Mouse (Mus musculus) liver, embryonic 14.5 days (tissue): ENCODE results near the gene 1600014C23Rik. TPM values are rescaled to one million over a fixed set of nuclear protein-coding genes. Genes with fewer than 3 reads are reported as not detected.

Source experiments
- ATAC-seq: fragments of 200-750 bp; cut with Nextera tagmentation; 2 replicates; pipeline ENCODE4 v1.8.0; 2017; ENCODE audit warnings: moderate number of reproducible peaks, mild to moderate bottlenecking, moderate library complexity; ENCODE audit not compliant: insufficient read depth
- DNase-seq, 3 experiments: peaks; one replicate each; pipeline ENCODE4 v3.0.0-alpha.2; 2012 to 2013; ENCODE audit warnings: low read depth in 3 of 3, low spot score in 3 of 3
- H3K27ac ChIP-seq: fragments of 300-500 bp; sonication (generic); 2 replicates; pipeline ENCODE4 v1.5.1; 2014; ENCODE audit warnings: moderate library complexity, mild to moderate bottlenecking, control low read depth, inconsistent platforms
- H3K27me3 ChIP-seq: fragments of 300-500 bp; sonication (generic); 2 replicates; pipeline ENCODE4 v1.6.1; 2014; ENCODE audit warnings: mild to moderate bottlenecking, low read length, moderate library complexity; ENCODE audit not compliant: control insufficient read depth, insufficient read depth
- H3K36me3 ChIP-seq: fragments of 300-500 bp; sonication (generic); replicated peaks from 2 replicates; pipeline ENCODE4 v1.6.1; 2014; ENCODE audit warnings: low read depth; ENCODE audit not compliant: control insufficient read depth, insufficient read depth
- H3K4me1 ChIP-seq, 2 experiments: fragments of 200-500 bp in 1 of 2; fragments of 300-500 bp in 1 of 2; sonication (generic) in 1 of 2; replicated peaks; 2 replicates each; pipeline ENCODE4 v1.6.1; 2012 to 2014; ENCODE audit warnings: antibody characterized with exemption in 1 of 2, inconsistent platforms in 1 of 2, low read length in 1 of 2; ENCODE audit not compliant: control insufficient read depth in 2 of 2, insufficient read depth in 2 of 2
- H3K4me2 ChIP-seq: fragments of 300-500 bp; sonication (generic); 2 replicates; pipeline ENCODE4 v1.6.1; 2014; ENCODE audit warnings: low read depth, mild to moderate bottlenecking, control low read depth, moderate library complexity
- H3K4me3 ChIP-seq, 2 experiments: fragments of 200-500 bp in 1 of 2; fragments of 300-500 bp in 1 of 2; sonication (generic) in 1 of 2; 2 replicates each; pipeline ENCODE4 v1.5.1; 2012 to 2014; ENCODE audit warnings: low read depth in 2 of 2, low read length in 2 of 2, mild to moderate bottlenecking in 2 of 2, control low read depth in 1 of 2, inconsistent platforms in 1 of 2, moderate library complexity in 1 of 2; ENCODE audit not compliant: insufficient read depth in 1 of 2
- H3K9ac ChIP-seq: fragments of 300-500 bp; sonication (generic); replicated peaks from 2 replicates; pipeline ENCODE4 v1.6.1; 2014; ENCODE audit warnings: mild to moderate bottlenecking, control low read depth, moderate library complexity
- H3K9me3 ChIP-seq: fragments of 300-500 bp; sonication (generic); 2 replicates; pipeline ENCODE4 v1.6.1; 2016; ENCODE audit warnings: low read length, mixed read lengths; ENCODE audit not compliant: control insufficient read depth
- CTCF ChIP-seq: IDR thresholded peaks from 2 replicates; pipeline ENCODE4 v1.5.1; 2016; ENCODE audit warnings: antibody characterized with exemption, low read depth, control low read depth
- EP300 ChIP-seq: IDR thresholded peaks from 2 replicates; pipeline ENCODE4 v1.6.1; 2016; ENCODE audit warnings: antibody characterized with exemption, low read depth
- WGBS: fragments of 180-500 bp; shearing (Covaris S2); extraction: QIAGEN DNeasy Blood & Tissue Kit; methylation state at CpG from one replicate; pipeline ENCODE4 v1.1.7; 2014; ENCODE audit not compliant: insufficient replicate concordance; 5-methylcytosine and 5-hydroxymethylcytosine counted together
- polyA plus RNA-seq, 2 experiments: library from polyadenylated mRNA; depleted of rRNA in 1 of 2; stranded (reverse) in 1 of 2; unstranded in 1 of 2; fragments of >200 nt; fragmentation: Nextera tagmentation in 1 of 2; extraction: Ambion mirVana in 1 of 2; gene quantifications; 2 replicates each; pipeline versions ENCODE4 v1.2.1 to v1.2.3; 2012 to 2014

The 1600014C23Rik gene
- polyA plus RNA-seq, 2 experiments = not detected

- Histone ChIP-seq H3K4me3 (no peak overlapping the region), H3K4me1 (peaks cover 0 to 4% of the 10 kb centered on the region in 2 experiments; a peak in 1 of 4 replicates), H3K9ac (no peak overlapping the region), H3K4me2 (no peak overlapping the region), H3K36me3 (no peaks in the 10 kb centered on the region), H3K27ac (no peak overlapping the region), H3K9me3 (no peaks in the 10 kb centered on the region), H3K27me3 (no peaks in the 10 kb centered on the region)
- no peak for ATAC-seq
- 30% methylated on average over 3 of the region's 3 CpGs for WGBS
- DNase-seq = no peak
- no peak for TF ChIP-seq EP300
- no peak for TF ChIP-seq CTCF
Measured at GRCm38 (mm10) chr17:45772566-45772965, 38.9 kb upstream of the 1600014C23Rik start.

- no peak for TF ChIP-seq EP300
- no peak for TF ChIP-seq CTCF
- no peak for ATAC-seq
- no peak overlapping the region for H3K4me2 ChIP-seq
- no peaks in the 10 kb centered on the region for H3K36me3 ChIP-seq
- H3K9ac ChIP-seq = no peak overlapping the region
- DNase-seq = no peak
- H3K9me3 ChIP-seq = no peaks in the 10 kb centered on the region
- H3K4me3 ChIP-seq = no peak overlapping the region
- no peaks in the 10 kb centered on the region for H3K27me3 ChIP-seq
- peaks cover 0 to 8% of the 10 kb centered on the region in 2 experiments; a peak in 2 of 4 replicates for H3K4me1 ChIP-seq
- WGBS = 75% methylated on average over 8 of the region's 8 CpGs
- H3K27ac ChIP-seq = no peak overlapping the region
Measured at GRCm38 (mm10) chr17:45772096-45772495, 38.5 kb upstream of the 1600014C23Rik start.

GRCm38 (mm10) chr17:45770441-45770840 lies 36.8 kb upstream of the 1600014C23Rik start:
- no peaks in the 10 kb centered on the region for H3K36me3 ChIP-seq
- no peak overlapping the region for H3K4me2 ChIP-seq
- no peaks in the 10 kb centered on the region for H3K27me3 ChIP-seq
- WGBS = 50% methylated on average over 6 of the region's 6 CpGs
- ATAC-seq = no peak
- TF ChIP-seq EP300 = no peak
- no peak for TF ChIP-seq CTCF
- no peaks in the 10 kb centered on the region for H3K9me3 ChIP-seq
- H3K4me1 ChIP-seq = peaks cover 0 to 15% of the 10 kb centered on the region in 2 experiments; a peak in 2 of 4 replicates
- no peak overlapping the region for H3K27ac ChIP-seq
- no peak for DNase-seq
- no peak overlapping the region for H3K4me3 ChIP-seq
- H3K9ac ChIP-seq = no peak overlapping the region

GRCm38 (mm10) chr17:45769821-45770220 lies 36.2 kb upstream of the 1600014C23Rik start:
- Histone ChIP-seq H3K9me3 (no peaks in the 10 kb centered on the region), H3K4me2 (no peak overlapping the region), H3K27ac (no peak overlapping the region), H3K9ac (no peak overlapping the region), H3K4me3 (no peak overlapping the region), H3K4me1 (peaks cover 0 to 15% of the 10 kb centered on the region in 2 experiments; a peak in 2 of 4 replicates), H3K27me3 (no peaks in the 10 kb centered on the region), H3K36me3 (no peaks in the 10 kb centered on the region)
- ATAC-seq (no peak), DNase-seq (no peak)
- TF ChIP-seq EP300 (no peak), CTCF (no peak)
- whole genome bisulfite sequencing = 38% methylated on average over 6 of the region's 6 CpGs

GRCm38 (mm10) chr17:45767536-45768146 lies 34.0 kb upstream of the 1600014C23Rik start:
- TF ChIP-seq EP300 = no peak
- no peak for TF ChIP-seq CTCF
- H3K9ac ChIP-seq = no peak overlapping the region
- peak; percentile 42; the same call in 1 of the 2 replicates for ATAC-seq
- no peaks in the 10 kb centered on the region for H3K36me3 ChIP-seq
- peak overlapping the region; percentile 43 for H3K4me2 ChIP-seq
- no peak for DNase-seq
- 39% methylated on average over 8 of the region's 9 CpGs for WGBS
- no peak overlapping the region for H3K27ac ChIP-seq
- H3K4me1 ChIP-seq = peaks cover 0 to 15% of the 10 kb centered on the region in 2 experiments; a peak in 2 of 4 replicates
- H3K27me3 ChIP-seq = no peaks in the 10 kb centered on the region
- no peaks in the 10 kb centered on the region for H3K9me3 ChIP-seq
- peak overlapping the region; percentile 20 to 37 for H3K4me3 ChIP-seq
